20 mouse cellular contexts compared by ENCODE assay signal in the genomic region with DNA sequence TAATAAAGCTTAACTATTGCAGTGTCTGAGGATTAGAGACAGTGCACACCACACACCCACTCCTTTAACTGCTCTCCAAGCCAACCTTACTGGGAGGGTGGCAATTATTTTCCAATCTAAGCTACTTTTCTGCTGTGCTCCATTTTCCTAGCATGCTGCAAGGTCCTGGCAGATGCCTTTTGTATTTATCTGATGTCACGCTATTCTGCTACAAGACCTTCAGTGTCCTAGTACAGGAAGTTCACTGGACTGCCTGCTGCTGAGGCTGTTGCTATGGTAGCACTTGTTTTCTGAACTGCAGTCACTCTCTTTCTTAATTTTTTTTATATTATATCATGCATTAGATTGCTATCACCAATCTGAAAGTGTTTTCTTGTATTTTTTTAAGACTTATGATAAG.
DNase-seq lines count a peak whose midpoint lies in the region; ATAC-seq lines count a peak whose summit lies in the region.
"Had no signal": no experiment of that assay in that cellular context is flagged by ENCODE, and none has a peak within 500 bp of the region (broad histone marks: within the 10 kb centered on the region; RNA-seq: fewer than 3 reads in every experiment).

No protein-coding gene starts in this region.

- no peak overlapping the region for H3K27ac ChIP-seq in embryonic facial prominence, embryonic 14.5 days (replicated peaks; ENCODE audit: low read depth, low read length)
- no peak overlapping the region for H3K27ac ChIP-seq in embryonic facial prominence, embryonic 10.5 days (replicated peaks)
- no peak overlapping the region for H3K27ac ChIP-seq in midbrain, embryonic 12.5 days (replicated peaks)
- H3K27ac ChIP-seq in kidney, embryonic 14.5 days (ENCODE audit: low read depth, low read length), result no peak overlapping the region
- H3K27ac ChIP-seq: kidney, postnatal 0 days; macrophage; neural tube, embryonic 13.5 days had no signal

- no peak overlapping the region for H3K4me3 ChIP-seq in embryonic facial prominence, embryonic 14.5 days (ENCODE audit: low read depth, low read length)
- H3K4me3 ChIP-seq in embryonic facial prominence, embryonic 10.5 days, result no peak overlapping the region
- H3K4me3 ChIP-seq in midbrain, embryonic 12.5 days, result no peak overlapping the region
- no peak overlapping the region for H3K4me3 ChIP-seq in kidney, embryonic 14.5 days (ENCODE audit: low read length)
- H3K4me3 ChIP-seq: erythroblast, embryonic 14.5 days; heart, embryonic 12.5 days; neural tube, embryonic 13.5 days had no signal

- no peaks in the 10 kb centered on the region for H3K36me3 ChIP-seq in embryonic facial prominence, embryonic 14.5 days (ENCODE audit: control insufficient read depth, insufficient read depth, low read length)
- H3K36me3 ChIP-seq in embryonic facial prominence, embryonic 10.5 days (replicated peaks), result no peaks in the 10 kb centered on the region
- H3K36me3 ChIP-seq in midbrain, embryonic 12.5 days, result no peaks in the 10 kb centered on the region
- H3K36me3 ChIP-seq in kidney, embryonic 14.5 days (ENCODE audit: control insufficient read depth, insufficient read depth, low read length), result no peaks in the 10 kb centered on the region
- H3K36me3 ChIP-seq: heart, embryonic 12.5 days; neural tube, embryonic 13.5 days had no signal

- peak; percentile 22 for DNase-seq in embryonic facial prominence, embryonic 14.5 days (ENCODE audit: low spot score)
- no peak for DNase-seq in embryonic facial prominence, embryonic 10.5 days (ENCODE audit: low spot score)
- DNase-seq in retina, postnatal 1 day, result peak; percentile 79
- DNase-seq in retina, embryonic 14.5 days (ENCODE audit: low spot score), result no peak
- DNase-seq in gastrocnemius, adult 18-20 months (ENCODE audit: low spot score), result no peak
- no peak for DNase-seq in heart, postnatal 25 days (ENCODE audit: low spot score)
- DNase-seq: adrenal gland, adult 8-10 months; cerebellum, adult 11-12 months; heart, postnatal 36 days; lung, adult 2 months; thymus, postnatal 36 days had no signal

- no peak overlapping the region for H3K9ac ChIP-seq in embryonic facial prominence, embryonic 14.5 days (ENCODE audit: low read depth, low read length)
- no peak overlapping the region for H3K9ac ChIP-seq in midbrain, embryonic 12.5 days (replicated peaks)
- H3K9ac ChIP-seq in kidney, embryonic 14.5 days (ENCODE audit: low read depth, low read length), result no peak overlapping the region
- H3K9ac ChIP-seq: heart, embryonic 12.5 days; neural tube, embryonic 13.5 days had no signal

- H3K4me1 ChIP-seq in embryonic facial prominence, embryonic 14.5 days (ENCODE audit: control insufficient read depth, insufficient read depth, low read length), result no peaks in the 10 kb centered on the region
- H3K4me1 ChIP-seq in embryonic facial prominence, embryonic 10.5 days, result 0 out of 2 replicates have a peak, but pooled peaks cover 3% of the 10 kb centered on the region
- H3K4me1 ChIP-seq in midbrain, embryonic 12.5 days, result peaks cover 13% of the 10 kb centered on the region
- H3K4me1 ChIP-seq in kidney, embryonic 14.5 days (ENCODE audit: control insufficient read depth, insufficient read depth, low read length), result no peaks in the 10 kb centered on the region
- H3K4me1 ChIP-seq: heart, embryonic 12.5 days; neural tube, embryonic 13.5 days had no signal

- peak; percentile 50; the same call in 1 of the 2 replicates for ATAC-seq in embryonic facial prominence, embryonic 14.5 days (ENCODE audit: low read depth)
- ATAC-seq in midbrain, embryonic 12.5 days (ENCODE audit: low FRiP score, low read depth), result peak; percentile 64; the same call in 1 of the 2 replicates
- no peak for ATAC-seq in kidney, embryonic 14.5 days (ENCODE audit: low FRiP score, low TSS enrichment)
- ATAC-seq: intestine, postnatal 0 days had no signal

- 33% methylated on average over 1 of the region's 1 CpGs for WGBS in embryonic facial prominence, embryonic 14.5 days
- 44% methylated on average over 1 of the region's 1 CpGs for WGBS in embryonic facial prominence, embryonic 10.5 days
- WGBS in midbrain, embryonic 12.5 days, result 14% methylated on average over 1 of the region's 1 CpGs
- 59% methylated on average over 1 of the region's 1 CpGs for WGBS in kidney, embryonic 14.5 days

- H3K9me3 ChIP-seq in embryonic facial prominence, embryonic 14.5 days (ENCODE audit: control insufficient read depth, low read length), result no peaks in the 10 kb centered on the region
- no peaks in the 10 kb centered on the region for H3K9me3 ChIP-seq in embryonic facial prominence, embryonic 10.5 days
- H3K9me3 ChIP-seq in midbrain, embryonic 12.5 days, result no peaks in the 10 kb centered on the region
- H3K9me3 ChIP-seq in kidney, embryonic 14.5 days (ENCODE audit: control insufficient read depth, low read length), result no peaks in the 10 kb centered on the region
- H3K9me3 ChIP-seq: heart, embryonic 12.5 days; neural tube, embryonic 13.5 days had no signal

- intact Hi-C loops in heart, postnatal 25 days (cut with DNase I), result no loop called here

- H3K4me2 ChIP-seq in embryonic facial prominence, embryonic 14.5 days (ENCODE audit: low read depth, low read length), result no peak overlapping the region
- no peak overlapping the region for H3K4me2 ChIP-seq in midbrain, embryonic 12.5 days (replicated peaks)
- H3K4me2 ChIP-seq in kidney, embryonic 14.5 days (replicated peaks; ENCODE audit: low read depth, low read length), result no peak overlapping the region
- H3K4me2 ChIP-seq: heart, embryonic 12.5 days; neural tube, embryonic 13.5 days had no signal

- no peaks in the 10 kb centered on the region for H3K27me3 ChIP-seq in embryonic facial prominence, embryonic 14.5 days (replicated peaks; ENCODE audit: control insufficient read depth, insufficient read depth, low read length)
- H3K27me3 ChIP-seq in embryonic facial prominence, embryonic 10.5 days (replicated peaks; ENCODE audit: low read depth, poor library complexity, severe bottlenecking), result no peaks in the 10 kb centered on the region
- peaks cover 46% of the 10 kb centered on the region for H3K27me3 ChIP-seq in midbrain, embryonic 12.5 days
- no peaks in the 10 kb centered on the region for H3K27me3 ChIP-seq in kidney, embryonic 14.5 days (ENCODE audit: control insufficient read depth, insufficient read depth, low read length)
- H3K27me3 ChIP-seq: CH12.LX; heart, embryonic 12.5 days; neural tube, embryonic 13.5 days had no signal

Comparison
In these comparisons a context has a peak if more than half of its experiments do, and no peak if none do; other contexts are left out.
1. DNase-seq: peak in embryonic facial prominence, embryonic 14.5 days (single experiment) and retina, postnatal 1 day (single experiment); none in embryonic facial prominence, embryonic 10.5 days (single experiment), retina, embryonic 14.5 days (single experiment), gastrocnemius, adult 18-20 months (single experiment) and heart, postnatal 25 days (single experiment).